Mouse (Mus musculus) embryonic facial prominence, embryonic 12.5 days (tissue): ENCODE data around the gene Mis18bp1. TPM values are rescaled to one million over a fixed set of nuclear protein-coding genes. Genes with fewer than 3 reads are reported as not detected.
A peak's percentile ranks its signal among the peaks of the same experiment; 100 is the strongest.
"Not testable (repeated sequence)": the region's sequence is repeated elsewhere in the genome, so short reads cannot be mapped to it uniquely, and the experiment has no call there.

Experiments used
- ATAC-seq: fragments of 200-750 bp; cut with Nextera tagmentation; 2 replicates; pipeline ENCODE4 v1.8.0; 2017; ENCODE audit not compliant: insufficient number of reproducible peaks, insufficient read depth, low FRiP score, low TSS enrichment
- H3K27ac ChIP-seq: fragments of 300-500 bp; sonication (generic); 2 replicates; pipeline ENCODE4 v1.5.1; 2016; ENCODE audit warnings: mild to moderate bottlenecking
- H3K27me3 ChIP-seq: fragments of 300-500 bp; sonication (generic); 2 replicates; pipeline ENCODE4 v1.6.1; 2016; ENCODE audit warnings: mild to moderate bottlenecking, moderate library complexity
- H3K36me3 ChIP-seq: fragments of 300-500 bp; sonication (generic); 2 replicates; pipeline ENCODE4 v1.6.1; 2016; ENCODE audit warnings: mild to moderate bottlenecking
- H3K4me1 ChIP-seq: fragments of 300-500 bp; sonication (generic); 2 replicates; pipeline ENCODE4 v1.6.1; 2016
- H3K4me2 ChIP-seq: fragments of 300-500 bp; sonication (generic); replicated peaks from 2 replicates; pipeline ENCODE4 v1.6.1; 2016; ENCODE audit warnings: mild to moderate bottlenecking, moderate library complexity
- H3K4me3 ChIP-seq: fragments of 300-500 bp; sonication (generic); 2 replicates; pipeline ENCODE4 v1.5.1; 2016; ENCODE audit warnings: mild to moderate bottlenecking
- H3K9ac ChIP-seq: fragments of 300-500 bp; sonication (generic); 2 replicates; pipeline ENCODE4 v1.6.1; 2016; ENCODE audit warnings: mild to moderate bottlenecking, moderate library complexity
- H3K9me3 ChIP-seq: fragments of 300-500 bp; sonication (generic); 2 replicates; pipeline ENCODE4 v1.6.1; 2016; ENCODE audit warnings: mild to moderate bottlenecking, moderate library complexity
- WGBS: fragments of 180-500 bp; shearing (Covaris S2); methylation state at CpG from one replicate; pipeline ENCODE4 v1.1.7; 2016; 5-methylcytosine and 5-hydroxymethylcytosine counted together
- polyA plus RNA-seq: library from polyadenylated mRNA; unstranded; fragments of >200 nt; fragmentation: Nextera tagmentation; extraction: Ambion mirVana; gene quantifications from 2 replicates; pipeline ENCODE4 v1.2.1, GENCODE M21; 2016

Mis18bp1 gene
- 72.3 and 74.0 TPM in 2 replicates for polyA plus RNA-seq

GRCm38 (mm10) chr12:65172021-65172951 lies at the start of gene Mis18bp1:
Gene Mis18bp1 (minus strand): TSS chr12:65172604.
- peaks cover 4% of the 10 kb centered on the region; the same call in 1 of the 2 replicates for H3K9me3 ChIP-seq
- H3K27ac ChIP-seq = peak within 1 kb of the TSS; percentile 92
- WGBS = under 1% methylated on average over 70 of the region's 70 CpGs
- H3K36me3 ChIP-seq = no peaks in the 10 kb centered on the region
- ATAC-seq = peak; percentile 98
- H3K4me3 ChIP-seq = peak within 1 kb of the TSS; percentile 88
- peaks cover 14% of the 10 kb centered on the region for H3K4me1 ChIP-seq
- H3K9ac ChIP-seq = peak within 1 kb of the TSS; percentile 70
- no peaks in the 10 kb centered on the region for H3K27me3 ChIP-seq
- H3K4me2 ChIP-seq = peak within 1 kb of the TSS; percentile 55

GRCm38 (mm10) chr12:65216404-65216840 lies 44.0 kb upstream of the Mis18bp1 start:
- Histone ChIP-seq H3K4me3 (no peak overlapping the region), H3K4me2 (no peak overlapping the region), H3K27me3 (no peaks in the 10 kb centered on the region), H3K27ac (no peak overlapping the region), H3K36me3 (no peaks in the 10 kb centered on the region), H3K9me3 (no peaks in the 10 kb centered on the region), H3K4me1 (no peaks in the 10 kb centered on the region), H3K9ac (no peak overlapping the region)
- 71% methylated on average over 6 of the region's 6 CpGs for WGBS
- ATAC-seq = no peak

- H3K27ac ChIP-seq = no peak overlapping the region
- H3K4me2 ChIP-seq = no peak overlapping the region
- ATAC-seq = no peak
- no peak overlapping the region for H3K9ac ChIP-seq
- H3K36me3 ChIP-seq = no peaks in the 10 kb centered on the region
- no peak overlapping the region for H3K4me3 ChIP-seq
- WGBS = 39% methylated on average over 1 of the region's 1 CpGs
- H3K9me3 ChIP-seq = no peaks in the 10 kb centered on the region
- no peaks in the 10 kb centered on the region for H3K27me3 ChIP-seq
- H3K4me1 ChIP-seq = no peaks in the 10 kb centered on the region
Measured at GRCm38 (mm10) chr12:65206431-65206830, 34.0 kb upstream of the Mis18bp1 start.

- H3K4me2 ChIP-seq = no peak overlapping the region
- H3K4me1 ChIP-seq = no peaks in the 10 kb centered on the region
- H3K27me3 ChIP-seq = no peaks in the 10 kb centered on the region
- H3K4me3 ChIP-seq = no peak overlapping the region
- ATAC-seq = no peak
- H3K27ac ChIP-seq = no peak overlapping the region
- H3K9ac ChIP-seq = no peak overlapping the region
- H3K9me3 ChIP-seq = no peaks in the 10 kb centered on the region
- 98% methylated on average over 2 of the region's 2 CpGs for WGBS
- no peaks in the 10 kb centered on the region for H3K36me3 ChIP-seq
Measured at GRCm38 (mm10) chr12:65201812-65202211, 29.4 kb upstream of the Mis18bp1 start.

DNA sequence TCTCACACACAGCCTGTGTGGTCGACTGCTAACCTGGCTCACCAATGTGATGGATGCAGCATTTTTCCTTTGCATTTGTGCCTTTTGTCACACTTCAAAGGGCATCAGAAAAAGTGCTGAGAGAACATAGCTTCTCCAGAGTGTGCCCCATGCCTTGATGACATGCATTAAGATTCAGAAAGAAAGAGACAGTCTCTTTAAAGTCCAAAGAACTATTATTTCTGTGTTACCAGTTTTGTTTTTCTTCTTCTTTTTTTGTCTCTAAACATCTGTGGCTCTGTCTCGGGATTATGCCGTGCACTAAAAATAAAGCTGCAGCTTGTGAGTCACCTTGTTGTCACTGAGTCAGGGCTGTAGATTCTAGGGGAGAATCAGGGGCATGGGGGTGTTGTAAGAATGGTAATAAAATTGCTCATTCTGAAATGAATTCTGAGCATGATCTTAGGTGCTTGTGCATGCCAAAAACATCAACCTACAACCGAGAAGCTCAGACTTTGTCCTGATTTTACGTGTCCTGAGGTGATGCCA lies 21.7 kb upstream of the Mis18bp1 start:
- Histone ChIP-seq H3K4me1 (no peaks in the 10 kb centered on the region), H3K27me3 (no peaks in the 10 kb centered on the region), H3K4me3 (no peak overlapping the region), H3K9me3 (no peaks in the 10 kb centered on the region), H3K9ac (no peak overlapping the region), H3K4me2 (no peak overlapping the region), H3K27ac (no peak overlapping the region), H3K36me3 (no peaks in the 10 kb centered on the region)
- no peak for ATAC-seq
- 81% methylated on average over 5 of the region's 5 CpGs for WGBS

GRCm38 (mm10) chr12:65189213-65189612 lies 16.8 kb upstream of the Mis18bp1 start:
- H3K4me1 ChIP-seq = no peaks in the 10 kb centered on the region
- H3K9me3 ChIP-seq = no peaks in the 10 kb centered on the region
- no peak overlapping the region for H3K9ac ChIP-seq
- H3K4me2 ChIP-seq = no peak overlapping the region
- no peak overlapping the region for H3K4me3 ChIP-seq
- H3K27me3 ChIP-seq = no peaks in the 10 kb centered on the region
- H3K27ac ChIP-seq = no peak overlapping the region
- ATAC-seq = no peak
- 83% methylated on average over 2 of the region's 2 CpGs for WGBS
- H3K36me3 ChIP-seq = no peaks in the 10 kb centered on the region

DNA sequence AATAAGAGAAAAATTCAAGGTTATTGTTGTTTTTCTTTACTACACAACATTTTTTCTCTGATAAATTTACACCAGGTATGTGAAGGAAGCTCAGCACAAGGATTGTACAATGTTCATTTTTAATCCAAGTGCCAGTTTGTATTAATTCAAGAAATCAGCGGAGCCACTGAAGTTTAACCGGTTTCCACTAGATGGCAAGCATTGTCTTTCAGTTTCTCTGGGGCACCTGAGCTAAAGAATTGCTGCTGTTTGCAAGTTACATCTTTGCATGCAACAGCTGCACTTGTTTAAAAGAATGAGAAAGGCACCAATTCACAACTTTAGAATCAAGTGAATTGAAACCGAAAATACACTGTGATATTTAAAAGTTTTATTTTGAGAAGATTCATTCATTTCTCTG lies 15.0 kb upstream of the Mis18bp1 start:
- H3K27ac ChIP-seq = no peak overlapping the region
- H3K4me1 ChIP-seq = no peaks in the 10 kb centered on the region
- H3K4me3 ChIP-seq = no peak overlapping the region
- 59% methylated on average over 3 of the region's 3 CpGs for WGBS
- no peak overlapping the region for H3K9ac ChIP-seq
- H3K27me3 ChIP-seq = no peaks in the 10 kb centered on the region
- H3K36me3 ChIP-seq = no peaks in the 10 kb centered on the region
- no peak overlapping the region for H3K4me2 ChIP-seq
- no peaks in the 10 kb centered on the region for H3K9me3 ChIP-seq
- ATAC-seq = no peak

DNA sequence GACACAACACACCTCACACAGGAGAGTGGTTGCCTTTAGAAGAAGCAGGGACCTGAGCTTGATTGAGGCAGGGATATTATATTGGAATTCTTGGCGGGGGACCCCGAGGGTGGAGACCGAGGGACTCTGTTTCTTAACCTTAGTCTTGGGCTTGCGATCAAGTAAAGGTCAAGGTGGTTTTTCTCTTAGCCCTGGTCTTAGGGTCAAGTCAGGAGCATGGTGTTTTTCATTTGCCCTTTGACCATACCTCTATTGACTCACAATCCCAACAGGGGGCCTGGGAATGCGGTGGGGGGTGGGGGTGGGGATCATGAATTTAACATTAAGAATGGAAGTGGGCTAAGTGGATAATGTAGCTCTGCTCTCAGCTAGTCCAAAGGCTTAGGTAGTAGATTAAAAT lies 1.3 kb upstream of the Mis18bp1 start:
- ATAC-seq = no peak
- Histone ChIP-seq H3K4me2 (no peak overlapping the region), H3K4me3 (no peak overlapping the region; the same call in 1 of the 2 replicates), H3K9me3 (no peaks in the 10 kb centered on the region), H3K27ac (no peak overlapping the region), H3K36me3 (no peaks in the 10 kb centered on the region), H3K4me1 (peaks cover 14% of the 10 kb centered on the region), H3K9ac (no peak overlapping the region), H3K27me3 (no peaks in the 10 kb centered on the region)
- WGBS = 89% methylated on average over 5 of the region's 5 CpGs

DNA sequence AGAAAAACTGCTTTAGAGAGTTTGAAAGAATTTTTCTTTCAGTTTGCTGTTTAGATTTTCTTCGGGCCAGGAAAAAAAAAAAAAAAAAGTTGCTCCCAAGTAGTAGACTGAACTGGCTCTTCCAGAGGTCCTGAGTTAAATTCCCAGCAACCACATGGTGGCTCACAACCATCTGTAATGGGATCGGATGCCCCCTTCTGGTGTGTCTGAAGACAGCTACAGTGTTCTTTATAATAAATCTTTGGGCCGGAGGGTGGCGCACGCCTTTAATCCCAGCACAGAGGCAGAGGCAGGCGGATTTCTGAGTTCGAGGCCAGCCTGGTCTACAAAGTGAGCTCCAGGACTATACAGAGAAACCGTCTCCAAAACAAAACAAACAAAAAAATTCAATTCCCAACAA lies 555 bp upstream of the Mis18bp1 start:
- WGBS = 27% methylated on average over 8 of the region's 8 CpGs
- not testable (repeated sequence) for H3K9me3 ChIP-seq, H3K9ac ChIP-seq, H3K27me3 ChIP-seq, H3K36me3 ChIP-seq
- Histone ChIP-seq H3K4me2 (peak overlapping the region; percentile 55), H3K27ac (peak overlapping the region; percentile 92), H3K4me3 (peak overlapping the region; percentile 88), H3K4me1 (peaks cover 14% of the 10 kb centered on the region)
- ATAC-seq = peak; percentile 23; the same call in 1 of the 2 replicates

- H3K36me3 ChIP-seq = peaks cover 28% of the 10 kb centered on the region
- 96% methylated on average over 4 of the region's 4 CpGs for WGBS
- not testable (repeated sequence) for H3K9ac ChIP-seq, H3K27ac ChIP-seq, H3K9me3 ChIP-seq, H3K4me1 ChIP-seq, H3K4me2 ChIP-seq, ATAC-seq, H3K4me3 ChIP-seq, H3K27me3 ChIP-seq
Measured at GRCm38 (mm10) chr12:65136121-65136520, 36.3 kb downstream of the Mis18bp1 start.

DNA sequence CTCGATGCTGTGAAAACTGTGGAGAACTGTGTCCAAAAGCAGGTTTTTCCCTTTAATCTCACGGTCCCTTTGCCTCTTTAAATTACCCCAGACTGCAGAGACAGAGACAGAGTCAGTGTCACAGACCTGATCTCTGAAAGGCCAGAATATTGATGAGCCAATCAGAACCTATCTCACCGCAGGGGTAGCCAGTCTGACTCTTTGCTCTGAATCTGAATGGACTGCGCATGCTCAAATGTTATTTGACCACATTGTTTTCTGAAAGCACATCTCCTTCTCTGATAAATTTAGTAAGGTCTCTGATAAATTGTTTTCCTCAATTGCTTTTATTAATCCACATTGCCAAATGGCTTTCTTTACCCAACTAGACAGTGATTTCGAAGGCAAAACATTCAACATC lies 53.0 kb downstream of the Mis18bp1 start:
- Histone ChIP-seq H3K36me3 (peaks cover 50% of the 10 kb centered on the region), H3K9ac (no peak overlapping the region), H3K9me3 (no peaks in the 10 kb centered on the region), H3K4me3 (no peak overlapping the region), H3K27me3 (no peaks in the 10 kb centered on the region), H3K27ac (no peak overlapping the region), H3K4me1 (no peaks in the 10 kb centered on the region), H3K4me2 (no peak overlapping the region)
- ATAC-seq = no peak
- WGBS = 89% methylated on average over 5 of the region's 5 CpGs

DNA sequence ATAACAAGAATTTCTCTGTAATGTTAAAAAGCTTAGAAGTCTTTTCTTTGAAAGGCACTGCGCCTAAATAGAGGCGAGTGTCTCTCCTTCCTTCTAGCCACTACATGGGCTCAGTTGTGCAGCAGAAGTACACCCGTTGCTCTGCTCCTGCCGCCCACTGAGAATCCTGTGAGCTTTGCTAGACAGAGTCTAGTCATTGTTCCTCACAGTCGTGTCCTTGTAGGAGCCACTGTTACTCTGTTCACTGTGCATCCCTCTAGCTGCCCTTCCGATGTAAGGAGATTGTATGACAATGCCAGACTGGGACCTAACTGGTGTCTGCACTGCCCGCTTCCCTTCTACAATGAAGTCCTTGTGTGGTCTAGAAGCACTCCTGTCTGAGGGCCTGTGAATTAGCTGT lies 53.4 kb downstream of the Mis18bp1 start:
- peaks cover 53% of the 10 kb centered on the region for H3K36me3 ChIP-seq
- H3K4me3 ChIP-seq = no peak overlapping the region
- H3K9me3 ChIP-seq = no peaks in the 10 kb centered on the region
- WGBS = 85% methylated on average over 7 of the region's 7 CpGs
- H3K9ac ChIP-seq = no peak overlapping the region
- H3K27ac ChIP-seq = no peak overlapping the region
- no peaks in the 10 kb centered on the region for H3K4me1 ChIP-seq
- H3K27me3 ChIP-seq = no peaks in the 10 kb centered on the region
- ATAC-seq = no peak
- H3K4me2 ChIP-seq = no peak overlapping the region
